Mouse (Mus musculus) testis, adult 2 months (tissue): Measurements from ENCODE around the gene Dek. TPM values are rescaled to one million over a fixed set of nuclear protein-coding genes. Genes with fewer than 3 reads are reported as not detected.

Experiments used
- H3K27ac ChIP-seq: fragments of 200-500 bp; 2 replicates; pipeline ENCODE4 v1.5.1; 2012; ENCODE audit warnings: low read depth, low read length; ENCODE audit not compliant: control insufficient read depth, insufficient read depth
- H3K27me3 ChIP-seq: fragments of 200-500 bp; 2 replicates; pipeline ENCODE4 v1.6.1; 2012; ENCODE audit warnings: mild to moderate bottlenecking, low read length, moderate library complexity; ENCODE audit not compliant: control insufficient read depth, insufficient read depth
- H3K36me3 ChIP-seq: fragments of 200-500 bp; 2 replicates; pipeline ENCODE4 v1.6.1; 2012; ENCODE audit warnings: mild to moderate bottlenecking, low read length; ENCODE audit not compliant: control insufficient read depth, insufficient read depth
- H3K4me1 ChIP-seq: fragments of 200-500 bp; 2 replicates; pipeline ENCODE4 v1.6.1; 2012; ENCODE audit warnings: low read length; ENCODE audit not compliant: control insufficient read depth, insufficient read depth
- H3K4me3 ChIP-seq: fragments of 200-500 bp; 2 replicates; pipeline ENCODE4 v1.5.1; 2012; ENCODE audit warnings: low read depth, mild to moderate bottlenecking, low read length, moderate library complexity, mixed read lengths; ENCODE audit not compliant: control insufficient read depth
- CTCF ChIP-seq: fragments of 200-500 bp; IDR thresholded peaks from 2 replicates; pipeline ENCODE4 v1.5.1; 2012; ENCODE audit warnings: low read depth, mild to moderate bottlenecking, inconsistent platforms, low read length, moderate library complexity; ENCODE audit not compliant: control insufficient read depth, insufficient read depth, insufficient replicate concordance
- POLR2A ChIP-seq: fragments of 200-500 bp; IDR thresholded peaks from 2 replicates; pipeline ENCODE4 v1.6.1; 2012; ENCODE audit warnings: low read depth, mild to moderate bottlenecking, inconsistent platforms, low read length, moderate library complexity; ENCODE audit not compliant: control insufficient read depth
- polyA plus RNA-seq: library from polyadenylated mRNA; depleted of rRNA; stranded (reverse); fragments of >200 nt; gene quantifications from 2 replicates; pipeline ENCODE4 v1.2.3, GENCODE M21; 2012

Dek gene
- polyA plus RNA-seq, 1 experiment = 6.5 TPM

GRCm38 (mm10) chr13:47109239-47109638 is 3.2 kb upstream of the Dek start:
- H3K4me3 ChIP-seq = no peak overlapping the region
- TF ChIP-seq POLR2A (no peak), CTCF (no peak)
- no peak overlapping the region for H3K27ac ChIP-seq
- H3K4me1 ChIP-seq = peaks cover 5% of the 10 kb centered on the region
- H3K27me3 ChIP-seq = no peaks in the 10 kb centered on the region
- H3K36me3 ChIP-seq = no peaks in the 10 kb centered on the region

GRCm38 (mm10) chr13:47106580-47106888 is 533 bp upstream of the Dek start:
- TF ChIP-seq CTCF = no peak
- 0 out of 2 replicates have a peak, but pooled peaks have one; percentile 13 for TF ChIP-seq POLR2A
- H3K4me1 ChIP-seq = peaks cover 8% of the 10 kb centered on the region
- H3K27ac ChIP-seq = peak overlapping the region; percentile 98

GRCm38 (mm10) chr13:47104856-47105541 is 1.0 kb downstream of the Dek start:
- Histone ChIP-seq H3K27ac (peak overlapping the region; percentile 94), H3K4me3 (peak overlapping the region; percentile 95), H3K4me1 (peaks cover 8% of the 10 kb centered on the region), H3K36me3 (no peaks in the 10 kb centered on the region), H3K27me3 (no peaks in the 10 kb centered on the region)
- TF ChIP-seq CTCF = no peak
- no peak for TF ChIP-seq POLR2A

More at GRCm38 (mm10) chr13:47106580-47106888, 533 bp upstream of the Dek start:
- H3K27me3 ChIP-seq = no peaks in the 10 kb centered on the region
- H3K36me3 ChIP-seq = no peaks in the 10 kb centered on the region
- peak overlapping the region; percentile 99 for H3K4me3 ChIP-seq

- no peaks in the 10 kb centered on the region for H3K36me3 ChIP-seq
- no peak for TF ChIP-seq CTCF
- no peak for TF ChIP-seq POLR2A
- H3K27me3 ChIP-seq = no peaks in the 10 kb centered on the region
- peaks cover 8% of the 10 kb centered on the region for H3K4me1 ChIP-seq
- peak overlapping the region; percentile 78 for H3K4me3 ChIP-seq
- H3K27ac ChIP-seq = peak overlapping the region; percentile 73; the same call in 1 of the 2 replicates
Observed at GRCm38 (mm10) chr13:47104146-47104545, 1.9 kb downstream of the Dek start.

GRCm38 (mm10) chr13:47100587-47100986 is 5.4 kb downstream of the Dek start:
- H3K27ac ChIP-seq = no peak overlapping the region
- no peaks in the 10 kb centered on the region for H3K36me3 ChIP-seq
- H3K4me1 ChIP-seq = peaks cover 8% of the 10 kb centered on the region
- no peaks in the 10 kb centered on the region for H3K27me3 ChIP-seq
- TF ChIP-seq POLR2A (no peak), CTCF (no peak)
- H3K4me3 ChIP-seq = no peak overlapping the region

- TF ChIP-seq POLR2A (no peak), CTCF (no peak)
- Histone ChIP-seq H3K4me3 (no peak overlapping the region), H3K36me3 (no peaks in the 10 kb centered on the region; the same call in 1 of the 2 replicates), H3K4me1 (peaks cover 3% of the 10 kb centered on the region; the same call in 1 of the 2 replicates), H3K27me3 (no peaks in the 10 kb centered on the region), H3K27ac (no peak overlapping the region)
Observed at GRCm38 (mm10) chr13:47099265-47099664, 6.7 kb downstream of the Dek start.

GRCm38 (mm10) chr13:47096591-47096990 is 9.4 kb downstream of the Dek start:
- no peak for TF ChIP-seq POLR2A
- TF ChIP-seq CTCF = no peak
- H3K36me3 ChIP-seq = no peaks in the 10 kb centered on the region; the same call in 1 of the 2 replicates
- H3K4me3 ChIP-seq = no peak overlapping the region
- H3K4me1 ChIP-seq = no peaks in the 10 kb centered on the region
- H3K27me3 ChIP-seq = no peaks in the 10 kb centered on the region
- no peak overlapping the region for H3K27ac ChIP-seq

- no peak overlapping the region for H3K27ac ChIP-seq
- TF ChIP-seq POLR2A (no peak), CTCF (no peak)
- no peaks in the 10 kb centered on the region; the same call in 1 of the 2 replicates for H3K36me3 ChIP-seq
- H3K27me3 ChIP-seq = no peaks in the 10 kb centered on the region
- H3K4me1 ChIP-seq = no peaks in the 10 kb centered on the region
- no peak overlapping the region for H3K4me3 ChIP-seq
Observed at GRCm38 (mm10) chr13:47093791-47094190, 12.2 kb downstream of the Dek start.
